Mouse (Mus musculus) ES-Bruce4 (cell line): ENCODE data around the gene Ttn. TPM values are rescaled to one million over a fixed set of nuclear protein-coding genes. Genes with fewer than 3 reads are reported as not detected.

ENCODE experiments used
- H3K27ac ChIP-seq: 2 replicates; pipeline ENCODE4 v1.5.1; 2012; ENCODE audit warnings: low read length, inconsistent platforms; ENCODE audit not compliant: insufficient read depth
- H3K27me3 ChIP-seq: 2 replicates; pipeline ENCODE4 v1.6.1; 2012; ENCODE audit warnings: mild to moderate bottlenecking, low read length, inconsistent platforms; ENCODE audit not compliant: control insufficient read depth, poor library complexity, insufficient read depth, severe bottlenecking
- H3K36me3 ChIP-seq: 2 replicates; pipeline ENCODE4 v1.6.1; 2012; ENCODE audit warnings: inconsistent platforms, mild to moderate bottlenecking, low read length, moderate library complexity; ENCODE audit not compliant: control insufficient read depth, poor library complexity, insufficient read depth, severe bottlenecking
- H3K4me1 ChIP-seq: one replicate; pipeline ENCODE4 v1.8.1; 2011; ENCODE audit warnings: low read length; ENCODE audit not compliant: control insufficient read depth, insufficient read depth
- H3K4me3 ChIP-seq: 2 replicates; pipeline ENCODE4 v1.5.1; 2011; ENCODE audit warnings: low read depth, mild to moderate bottlenecking, low read length
- H3K9ac ChIP-seq: 2 replicates; pipeline ENCODE4 v1.6.1; 2012; ENCODE audit warnings: low read depth, mild to moderate bottlenecking, inconsistent platforms; ENCODE audit not compliant: poor library complexity, severe bottlenecking
- H3K9me3 ChIP-seq: replicated peaks from 2 replicates; pipeline ENCODE4 v1.6.1; 2012; ENCODE audit warnings: mild to moderate bottlenecking, low read length, inconsistent platforms; ENCODE audit not compliant: control insufficient read depth, poor library complexity, insufficient read depth, severe bottlenecking
- CTCF ChIP-seq: IDR thresholded peaks from one replicate; pipeline ENCODE4 v1.8.1; 2011; ENCODE audit warnings: low read depth, low read length
- EP300 ChIP-seq: IDR thresholded peaks from 2 replicates; pipeline ENCODE4 v1.6.1; 2011; ENCODE audit warnings: low read depth, low read length; ENCODE audit not compliant: insufficient read depth
- POLR2A ChIP-seq: IDR thresholded peaks from one replicate; pipeline ENCODE4 v1.8.1; 2011; ENCODE audit warnings: low read length; ENCODE audit not compliant: insufficient read depth
- polyA plus RNA-seq: library from polyadenylated mRNA; stranded (reverse); fragments of >200 nt; gene quantifications from 2 replicates; pipeline ENCODE4 v1.2.4, GENCODE M21; 2011; ENCODE audit warnings: low read depth; ENCODE audit not compliant: missing spikeins, insufficient read depth, insufficient read length

Ttn gene
- polyA plus RNA-seq, 1 experiment, result 0.30 TPM

DNA sequence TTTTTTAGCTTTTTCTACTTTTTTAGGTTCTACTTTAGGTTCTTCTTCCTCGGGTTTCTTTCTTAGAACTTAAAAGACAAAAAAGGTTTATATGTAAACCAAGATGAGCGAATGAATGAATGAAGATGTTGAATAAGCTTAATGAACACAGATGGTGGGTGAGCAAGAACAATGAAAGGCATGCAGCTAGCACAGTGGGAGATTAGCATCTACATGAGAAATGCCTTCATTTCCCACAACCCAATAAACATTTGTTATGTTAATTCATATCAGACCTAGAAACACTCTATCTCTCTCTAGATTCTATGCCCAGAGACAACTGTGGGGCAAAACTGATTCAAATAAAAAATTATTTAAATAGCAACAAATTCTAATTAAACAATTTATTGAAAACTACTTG is 164.6 kb downstream of the Ttn start:
- Histone ChIP-seq H3K4me3 (no peak overlapping the region), H3K27ac (no peak overlapping the region), H3K27me3 (peaks cover 2% of the 10 kb centered on the region; the same call in 1 of the 2 replicates), H3K36me3 (no peaks in the 10 kb centered on the region), H3K9ac (no peak overlapping the region), H3K4me1 (no peaks in the 10 kb centered on the region), H3K9me3 (no peaks in the 10 kb centered on the region)
- TF ChIP-seq POLR2A, result no peak
- no peak for TF ChIP-seq CTCF
- TF ChIP-seq EP300, result no peak

DNA sequence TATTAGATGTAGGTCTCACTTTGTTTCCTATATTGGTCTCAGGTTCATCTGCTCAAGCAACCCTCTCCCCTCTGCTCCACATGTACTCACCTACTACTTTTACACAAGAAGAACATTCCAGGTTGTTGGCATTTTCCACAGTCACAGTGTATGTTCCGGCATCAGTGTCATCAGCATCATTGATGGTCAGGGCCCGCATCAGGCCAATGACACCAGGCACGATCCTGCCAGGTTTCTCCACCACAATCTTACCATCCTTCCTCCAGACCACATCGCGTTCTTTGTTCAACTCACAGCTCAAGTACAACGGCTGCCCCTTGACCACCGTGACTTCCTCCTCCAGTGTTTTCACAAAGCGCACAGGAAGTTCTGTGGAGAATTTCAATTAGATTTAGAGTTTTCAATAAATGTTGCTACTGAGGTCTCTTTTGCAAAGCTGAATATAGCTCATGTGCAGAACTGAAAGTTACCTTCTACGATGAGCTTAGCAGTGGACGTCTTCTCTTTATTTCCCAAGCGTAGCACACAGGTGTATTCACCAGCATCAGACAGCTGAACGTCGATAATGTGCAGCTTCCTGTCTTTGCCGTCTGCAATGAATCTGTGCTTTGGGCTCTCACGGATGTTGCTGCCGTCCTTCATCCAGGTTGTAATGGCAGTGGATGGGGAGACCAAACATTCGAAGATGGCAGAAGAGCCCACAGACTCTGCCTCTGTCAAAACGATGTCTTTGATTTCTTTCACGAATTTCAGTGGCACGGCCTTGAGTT is 168.1 kb downstream of the Ttn start:
- Histone ChIP-seq H3K4me3 (no peak overlapping the region), H3K27me3 (no peaks in the 10 kb centered on the region), H3K4me1 (no peaks in the 10 kb centered on the region), H3K9me3 (no peaks in the 10 kb centered on the region), H3K27ac (no peak overlapping the region), H3K9ac (no peak overlapping the region), H3K36me3 (no peaks in the 10 kb centered on the region)
- TF ChIP-seq POLR2A (no peak), EP300 (no peak), CTCF (no peak)

DNA sequence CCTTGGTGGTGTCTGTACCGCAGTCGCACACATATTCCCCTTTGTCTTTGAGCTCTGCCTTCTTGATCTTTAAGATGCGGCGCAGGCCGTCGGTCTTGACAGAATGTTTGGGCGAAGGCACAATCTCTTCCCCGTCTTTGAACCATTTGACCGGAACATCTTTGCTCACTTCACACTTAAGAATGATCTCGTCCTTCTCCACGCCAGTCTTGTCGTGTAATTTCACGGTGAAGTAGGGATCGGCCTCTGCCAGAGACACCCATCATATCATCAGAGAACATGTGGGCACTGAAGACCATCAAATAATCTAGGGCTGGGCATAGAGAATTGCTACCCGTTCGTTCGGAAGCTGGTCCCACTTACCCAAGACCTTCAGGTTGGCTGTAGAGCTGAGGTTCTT is 171.2 kb downstream of the Ttn start:
- Histone ChIP-seq H3K27me3 (no peaks in the 10 kb centered on the region), H3K4me3 (no peak overlapping the region), H3K27ac (no peak overlapping the region), H3K4me1 (peaks cover 3% of the 10 kb centered on the region), H3K36me3 (no peaks in the 10 kb centered on the region), H3K9me3 (no peaks in the 10 kb centered on the region), H3K9ac (no peak overlapping the region)
- TF ChIP-seq CTCF, result no peak
- no peak for TF ChIP-seq POLR2A
- no peak for TF ChIP-seq EP300

DNA sequence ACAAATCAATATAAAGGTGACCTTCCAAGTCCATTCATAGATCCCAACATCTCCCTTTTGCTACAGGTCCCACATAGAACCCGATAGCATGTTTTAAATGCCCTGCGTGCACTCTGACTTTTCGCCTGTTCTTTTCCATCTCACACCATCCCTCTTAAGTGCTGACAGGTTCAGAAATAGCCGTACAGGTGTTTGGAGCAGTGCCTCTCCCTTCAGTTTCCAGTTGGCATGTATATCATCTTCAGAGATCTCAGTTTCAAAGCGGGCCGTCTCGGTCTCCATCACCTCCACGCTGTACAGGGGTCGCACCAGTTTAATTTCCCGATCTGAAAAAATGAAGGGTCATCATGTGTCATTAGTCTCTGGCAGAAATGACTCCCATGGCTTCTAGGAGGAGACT is 174.0 kb downstream of the Ttn start:
- no peaks in the 10 kb centered on the region for H3K9me3 ChIP-seq
- H3K36me3 ChIP-seq, result no peaks in the 10 kb centered on the region
- H3K4me3 ChIP-seq, result no peak overlapping the region
- H3K4me1 ChIP-seq, result peaks cover 6% of the 10 kb centered on the region
- H3K27me3 ChIP-seq, result no peaks in the 10 kb centered on the region
- H3K27ac ChIP-seq, result no peak overlapping the region
- no peak overlapping the region for H3K9ac ChIP-seq
- TF ChIP-seq CTCF, result no peak
- TF ChIP-seq EP300, result no peak
- TF ChIP-seq POLR2A, result no peak

DNA sequence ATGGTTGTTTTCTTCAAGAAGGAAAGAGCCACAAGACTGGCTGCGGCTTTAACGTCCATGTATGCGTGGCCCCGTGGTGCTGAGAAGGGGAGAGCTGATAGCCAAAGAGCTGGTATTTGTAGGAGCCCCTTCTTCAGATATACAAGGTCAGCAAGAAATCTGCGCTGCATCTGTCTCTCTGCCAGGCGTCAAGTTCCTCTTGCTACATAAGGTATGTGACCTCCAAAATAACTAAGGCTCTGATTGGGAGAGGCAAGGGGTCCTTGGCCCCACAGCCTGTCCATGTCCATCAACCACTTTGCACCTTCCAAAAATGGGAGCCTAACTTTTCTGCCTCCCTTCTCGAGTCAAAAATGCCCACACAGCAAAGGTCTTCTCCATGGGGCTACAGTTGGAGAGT is 175.1 kb downstream of the Ttn start:
- H3K9ac ChIP-seq, result peak overlapping the region; percentile 32; the same call in 1 of the 2 replicates
- peak overlapping the region; percentile 78 for H3K27ac ChIP-seq
- no peaks in the 10 kb centered on the region for H3K9me3 ChIP-seq
- H3K4me3 ChIP-seq, result no peak overlapping the region
- no peaks in the 10 kb centered on the region; the same call in 1 of the 2 replicates for H3K36me3 ChIP-seq
- no peaks in the 10 kb centered on the region for H3K27me3 ChIP-seq
- TF ChIP-seq POLR2A (no peak), EP300 (no peak), CTCF (no peak)
- peaks cover 6% of the 10 kb centered on the region for H3K4me1 ChIP-seq

DNA sequence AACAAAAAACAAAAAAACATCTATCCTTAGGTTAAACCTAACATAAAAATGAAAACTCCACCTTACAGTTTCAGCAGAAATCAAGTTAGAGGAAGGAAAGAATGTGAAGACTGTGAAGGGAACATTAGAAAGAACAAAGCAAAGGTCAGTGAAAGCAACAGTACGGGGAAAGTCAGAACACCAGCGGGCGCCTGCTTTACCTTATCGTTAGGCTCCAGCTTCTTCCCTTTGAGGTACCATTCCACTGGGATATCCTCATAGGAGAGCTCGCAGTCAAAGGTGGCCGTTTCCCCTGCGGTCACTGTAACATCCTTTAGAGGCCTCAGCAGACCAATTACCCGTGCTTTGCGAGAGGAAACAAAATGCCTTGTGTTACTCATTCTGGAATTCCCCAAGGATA is 175.5 kb downstream of the Ttn start:
- no peaks in the 10 kb centered on the region for H3K9me3 ChIP-seq
- H3K27me3 ChIP-seq, result no peaks in the 10 kb centered on the region
- peak overlapping the region; percentile 32; the same call in 1 of the 2 replicates for H3K9ac ChIP-seq
- peak overlapping the region; percentile 78 for H3K27ac ChIP-seq
- TF ChIP-seq EP300 (no peak), POLR2A (no peak), CTCF (no peak)
- peaks cover 6% of the 10 kb centered on the region for H3K4me1 ChIP-seq
- H3K36me3 ChIP-seq, result no peaks in the 10 kb centered on the region; the same call in 1 of the 2 replicates
- no peak overlapping the region for H3K4me3 ChIP-seq
